Mouse (Mus musculus): ENCODE measurements around the gene Cdh11.

Cdh11 gene

GRCm38 (mm10) chr8:102785592-102786416, at the start of gene Cdh11:
Cdh11 (minus strand) TSS chr8:102785642.
- no peak for DNase-seq (ENCODE audit: low spot score)

DNA sequence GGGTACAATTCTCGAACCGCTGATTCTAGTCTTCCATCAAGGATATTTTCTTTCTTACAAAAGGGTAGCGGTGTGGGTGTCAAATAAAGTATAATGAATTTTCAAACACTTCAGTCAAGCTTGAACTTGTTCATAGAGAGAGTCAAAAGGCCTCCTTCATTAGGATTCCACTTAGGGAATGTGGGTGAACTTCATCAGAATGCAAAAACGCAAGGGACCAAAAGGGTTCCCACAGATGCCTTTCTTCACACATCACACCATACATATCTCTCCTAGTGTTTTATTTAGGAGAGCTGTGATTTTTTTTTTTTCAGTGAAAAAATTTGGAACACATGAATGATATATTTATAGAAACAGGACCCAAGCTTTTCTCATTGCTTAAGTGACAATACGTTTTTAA, 28.5 kb upstream of the Cdh11 start:
- no peak for DNase-seq (ENCODE audit: low spot score)

GRCm38 (mm10) chr8:102790303-102790702, 4.9 kb upstream of the Cdh11 start:
- no peak for DNase-seq (ENCODE audit: low spot score)

- DNase-seq (ENCODE audit: low spot score) = no peak
Observed at GRCm38 (mm10) chr8:102786467-102787360, 1.3 kb upstream of the Cdh11 start.

GRCm38 (mm10) chr8:102784835-102785455, 497 bp downstream of the Cdh11 start:
- DNase-seq (ENCODE audit: low spot score) = peak; percentile 23

GRCm38 (mm10) chr8:102783821-102784591, 1.4 kb downstream of the Cdh11 start:
- peak; percentile 31 for DNase-seq (ENCODE audit: low spot score)

DNA sequence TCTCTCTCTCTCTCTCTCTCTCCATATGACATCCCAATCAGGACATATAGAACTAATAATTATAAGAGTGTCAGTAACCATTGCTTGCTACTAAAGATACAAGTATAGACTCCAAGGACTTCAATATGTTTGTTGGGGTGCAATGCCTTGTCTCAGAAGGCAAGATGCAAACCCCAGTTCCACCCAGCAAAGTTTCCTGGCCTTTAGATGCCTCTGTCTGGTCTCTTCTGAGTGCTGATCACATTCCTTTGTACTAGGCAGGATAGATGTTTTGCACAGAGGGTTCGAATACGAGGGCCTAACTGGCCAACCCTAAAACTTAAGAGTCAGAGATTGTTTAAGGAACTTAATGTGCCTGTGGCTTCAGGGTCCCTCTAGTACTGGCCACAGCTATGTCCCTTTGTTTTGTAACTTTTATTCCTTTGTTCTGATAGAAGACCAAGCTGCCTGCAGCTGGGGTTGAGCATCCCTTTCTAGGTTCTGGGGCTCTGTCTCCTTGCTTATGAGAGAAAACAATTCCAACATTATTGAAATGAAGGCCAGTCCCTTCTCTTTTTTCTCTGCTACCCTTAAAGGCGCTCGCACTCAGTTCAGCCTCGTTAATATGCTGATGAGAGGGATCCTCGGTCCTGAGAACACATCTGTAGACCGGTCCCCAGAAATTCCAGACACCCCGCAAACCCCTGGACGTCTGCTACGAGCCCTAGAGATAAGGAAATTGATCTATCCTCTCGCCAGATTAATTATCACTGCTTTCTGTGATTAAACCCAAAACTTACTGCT, 2.5 kb downstream of the Cdh11 start:
- DNase-seq (ENCODE audit: low spot score) = no peak

GRCm38 (mm10) chr8:102780899-102781298, 4.5 kb downstream of the Cdh11 start:
- DNase-seq (ENCODE audit: low spot score) = peak; percentile 53

DNA sequence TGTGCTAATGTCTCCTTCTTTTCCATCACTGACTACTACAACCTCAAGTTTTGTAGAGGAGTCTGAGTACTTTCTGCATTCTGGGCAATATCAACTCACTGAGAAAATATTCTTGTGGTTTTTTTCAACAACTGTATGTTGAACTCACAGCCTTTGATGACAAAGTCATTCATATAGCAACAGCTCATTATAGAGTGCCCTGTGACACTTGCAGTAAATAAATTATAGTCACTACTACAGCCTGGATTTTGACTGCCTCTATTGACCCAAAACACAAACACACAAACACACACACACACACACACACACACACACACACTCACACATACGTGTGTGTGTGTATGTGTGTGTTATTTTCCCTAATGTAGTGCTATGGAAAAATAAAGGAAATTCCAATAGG, 10.8 kb downstream of the Cdh11 start:
- no peak for DNase-seq (ENCODE audit: low spot score)

DNA sequence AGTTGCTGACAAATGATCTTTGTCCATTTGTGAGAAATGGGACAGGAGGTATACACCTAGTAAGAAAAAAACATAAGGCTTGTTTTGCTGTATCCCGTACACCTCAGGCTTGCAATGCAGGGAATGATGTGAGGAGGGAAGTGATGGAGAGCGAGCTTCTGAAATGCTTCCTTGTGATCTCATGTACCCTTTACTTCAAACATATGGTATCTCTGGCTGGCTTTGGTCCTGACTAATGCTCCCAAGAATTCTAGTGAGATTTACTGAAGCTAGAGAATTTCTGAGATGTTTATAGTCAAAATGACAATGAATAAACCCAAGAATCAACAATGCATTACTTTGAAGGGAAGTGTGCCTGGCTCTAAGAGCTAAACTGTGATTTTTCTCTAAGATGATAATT, 14.0 kb downstream of the Cdh11 start:
- no peak for DNase-seq (ENCODE audit: low spot score)

DNA sequence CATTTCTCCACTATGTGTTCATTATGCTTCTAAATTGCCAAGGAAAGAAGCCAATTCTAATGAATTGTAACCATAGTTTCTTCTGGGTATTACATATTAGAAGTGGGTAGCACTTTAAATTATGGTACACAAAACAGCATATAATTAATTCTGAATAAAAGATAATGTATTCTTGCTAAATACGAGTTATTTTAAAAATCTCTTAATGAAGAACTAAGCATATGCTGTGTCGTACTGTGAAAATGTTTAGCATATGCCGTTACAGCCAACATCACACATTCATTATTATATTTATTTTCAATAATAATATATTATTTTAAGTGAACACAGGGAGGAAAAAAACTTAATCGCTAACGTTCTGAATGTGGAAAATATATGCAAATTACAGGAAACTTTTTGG, 31.6 kb downstream of the Cdh11 start:
- no peak for DNase-seq (ENCODE audit: low spot score)

DNA sequence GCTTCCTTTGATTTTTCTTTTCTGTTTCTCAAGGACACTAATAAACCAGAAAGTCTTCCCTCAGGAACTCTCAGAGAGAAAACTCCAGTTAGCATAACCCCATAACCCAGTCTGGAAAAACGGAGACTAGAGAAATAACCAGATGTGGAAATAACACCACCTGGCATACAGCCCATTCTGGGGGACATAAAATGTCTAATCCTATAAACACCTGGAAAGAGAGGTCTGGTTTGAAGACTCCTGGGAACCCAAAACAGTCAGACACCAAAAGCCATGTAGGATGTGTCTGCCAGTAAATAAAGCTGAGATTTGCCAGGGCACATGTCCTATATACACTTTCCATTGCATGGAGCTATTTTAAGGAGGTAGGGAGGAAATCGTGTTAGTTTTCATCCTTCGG, 42.5 kb downstream of the Cdh11 start:
- DNase-seq (ENCODE audit: low spot score) = no peak

DNA sequence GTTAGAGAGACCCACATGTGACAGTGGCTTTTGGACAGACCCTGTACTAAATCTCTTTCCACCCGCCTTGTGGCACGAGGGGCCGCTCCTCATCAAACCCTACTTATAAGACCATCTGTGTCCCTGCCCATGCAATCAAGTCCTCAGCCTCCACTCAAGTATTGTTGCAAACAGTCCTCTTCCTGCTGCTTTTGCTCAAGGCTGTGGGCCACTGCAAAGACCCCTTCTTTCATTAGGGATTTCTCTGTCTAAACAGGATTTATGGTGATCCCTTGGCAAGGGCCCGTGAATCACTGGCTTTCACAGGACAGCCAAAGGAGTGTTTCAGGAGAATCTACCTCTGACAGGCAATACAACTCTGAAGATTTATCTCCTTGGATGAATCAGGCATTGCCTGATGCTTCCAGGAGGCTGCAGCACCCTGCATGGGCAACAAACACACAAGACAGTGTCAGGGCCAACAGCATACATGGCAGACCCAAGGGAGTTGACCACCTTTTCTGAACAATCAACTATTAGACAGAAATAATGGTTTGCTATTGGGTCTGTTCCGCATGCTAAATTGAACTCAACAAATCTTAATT, 43.3 kb downstream of the Cdh11 start:
- DNase-seq (ENCODE audit: low spot score) = no peak

- no peak for DNase-seq (ENCODE audit: low spot score)
Observed at GRCm38 (mm10) chr8:102740963-102741362, 44.5 kb downstream of the Cdh11 start.

DNA sequence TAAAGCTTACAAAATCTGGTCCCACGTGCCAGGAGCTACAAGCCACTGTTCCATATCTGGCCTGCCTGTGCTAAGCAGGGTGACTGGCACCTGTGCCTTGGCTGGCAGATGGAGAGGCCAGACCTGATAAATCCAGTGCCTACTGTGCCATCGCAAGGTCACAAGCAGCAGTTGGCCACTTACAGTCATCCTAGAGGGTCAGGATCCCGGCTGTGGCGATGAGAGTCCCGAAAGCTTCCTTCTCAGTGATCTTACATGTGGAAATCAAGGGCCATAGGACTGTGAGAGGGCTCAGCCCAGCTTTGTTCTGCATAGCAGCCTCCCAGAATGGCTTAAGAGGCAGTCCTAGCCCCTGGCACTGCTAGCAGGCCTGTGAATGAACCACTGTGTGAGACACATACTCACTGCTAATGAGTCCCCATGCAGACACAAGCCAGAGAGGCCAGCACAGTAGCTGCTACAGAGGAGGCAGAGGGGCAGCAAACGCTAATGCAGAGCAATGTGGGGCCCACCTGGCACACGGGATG, 46.4 kb downstream of the Cdh11 start:
- no peak for DNase-seq (ENCODE audit: low spot score)

DNA sequence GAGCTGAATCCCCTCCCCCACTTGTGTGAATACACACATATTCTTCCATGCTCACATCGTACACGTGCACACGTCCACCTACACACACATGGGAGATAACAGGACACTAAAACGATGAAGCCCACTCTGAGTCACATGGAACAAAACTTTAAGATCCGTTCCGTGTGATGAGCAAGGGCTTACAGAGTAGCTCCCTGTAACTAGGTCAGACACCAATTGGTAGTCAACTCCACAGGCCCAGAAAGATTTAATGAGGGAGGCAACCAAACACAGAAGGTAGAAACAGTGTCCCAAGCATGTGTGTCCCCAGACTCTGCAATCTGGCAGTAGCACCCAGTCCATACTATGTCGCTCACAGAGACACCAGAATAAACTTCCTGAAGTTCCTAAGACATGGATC, 47.0 kb downstream of the Cdh11 start:
- no peak for DNase-seq (ENCODE audit: low spot score)

GRCm38 (mm10) chr8:102734419-102734818, 51.0 kb downstream of the Cdh11 start:
- DNase-seq (ENCODE audit: low spot score) = no peak

DNA sequence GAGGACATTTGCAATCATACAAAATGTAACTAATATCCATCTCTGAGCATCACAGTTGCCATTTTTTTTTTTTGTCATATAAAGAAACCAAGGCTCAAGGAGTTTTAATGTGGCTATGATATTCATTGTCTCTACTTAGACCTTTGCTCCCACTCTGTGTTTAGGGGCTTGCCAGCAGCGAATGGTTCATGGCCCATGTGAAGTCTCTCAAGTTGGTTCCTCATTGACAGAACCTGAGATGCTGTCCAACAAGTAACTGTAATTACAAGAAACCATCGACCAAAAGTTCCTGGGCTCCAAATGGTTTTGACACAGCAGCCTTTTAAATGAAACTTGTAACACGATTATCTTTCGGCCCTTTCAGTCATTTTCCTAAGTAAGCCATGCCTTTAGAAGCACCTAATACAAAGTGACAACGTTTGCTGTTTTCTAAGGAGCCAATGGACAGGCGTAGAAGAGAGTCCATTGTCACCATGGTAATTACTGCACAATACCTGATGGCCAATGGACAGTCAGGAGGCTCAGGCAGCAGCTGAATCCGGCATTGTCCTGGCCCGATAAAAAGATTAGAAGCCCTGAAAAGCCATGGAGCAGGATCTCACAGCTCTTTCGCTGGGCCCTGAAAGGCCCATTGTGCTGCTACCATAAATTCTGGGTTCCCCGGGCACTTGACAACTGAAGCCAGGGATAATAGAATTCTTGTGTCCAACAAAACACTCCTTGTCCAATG, 59.1 kb downstream of the Cdh11 start:
- DNase-seq (ENCODE audit: low spot score) = no peak

DNA sequence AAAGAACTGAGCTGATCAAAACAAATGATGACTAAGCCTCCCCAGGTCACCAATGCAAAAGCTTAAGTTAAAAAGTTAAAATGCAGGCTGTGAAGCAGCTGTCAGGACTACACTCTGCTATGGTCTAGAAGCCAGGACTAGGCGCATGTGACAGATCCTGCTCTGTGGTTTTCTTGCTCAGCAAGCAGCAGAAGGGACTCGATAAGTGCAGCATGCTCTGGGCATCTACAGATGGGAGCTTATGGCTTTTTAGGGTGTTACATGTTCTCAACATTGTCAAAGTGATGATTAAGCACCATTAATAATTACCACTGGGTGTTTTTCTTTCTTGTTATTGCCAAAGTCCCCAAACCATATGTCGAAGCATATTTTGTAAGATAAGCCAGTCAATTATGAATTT, 59.9 kb downstream of the Cdh11 start:
- no peak for DNase-seq (ENCODE audit: low spot score)

- no peak for DNase-seq (ENCODE audit: low spot score)
Observed at GRCm38 (mm10) chr8:102715956-102716355, 69.5 kb downstream of the Cdh11 start.

All from testis, postnatal 14 days (tissue).